Mouse (Mus musculus) kidney, postnatal 0 days (tissue): ENCODE measurements around the gene Cdrt4. TPM values are rescaled to one million over a fixed set of nuclear protein-coding genes. Genes with fewer than 3 reads are reported as not detected.

Source experiments
- ATAC-seq: fragments of 200-750 bp; cut with Nextera tagmentation; replicated peaks from 2 replicates; pipeline ENCODE4 v1.8.0; 2017; ENCODE audit warnings: low read depth, moderate number of reproducible peaks, moderate TSS enrichment, moderate library complexity; ENCODE audit not compliant: low FRiP score
- DNase-seq: peaks from one replicate; pipeline ENCODE4 v3.0.0-alpha.2; 2016; ENCODE audit warnings: low spot score
- H3K27ac ChIP-seq: fragments of 300-500 bp; sonication (generic); 2 replicates; pipeline ENCODE4 v1.5.1; 2014; ENCODE audit warnings: mild to moderate bottlenecking
- H3K27me3 ChIP-seq: fragments of 300-500 bp; sonication (generic); 2 replicates; pipeline ENCODE4 v1.6.1; 2014; ENCODE audit warnings: low read length, mixed read lengths; ENCODE audit not compliant: insufficient read depth
- H3K36me3 ChIP-seq: fragments of 300-500 bp; sonication (generic); 2 replicates; pipeline ENCODE4 v1.6.1; 2014; ENCODE audit warnings: low read length, mixed read lengths; ENCODE audit not compliant: insufficient read depth
- H3K4me1 ChIP-seq: fragments of 300-500 bp; sonication (generic); replicated peaks from 2 replicates; pipeline ENCODE4 v1.6.1; 2014; ENCODE audit warnings: antibody characterized with exemption, low read length, mixed read lengths; ENCODE audit not compliant: insufficient read depth
- H3K4me2 ChIP-seq: fragments of 300-500 bp; sonication (generic); 2 replicates; pipeline ENCODE4 v1.6.1; 2014; ENCODE audit warnings: mild to moderate bottlenecking, low read length, moderate library complexity, mixed read lengths
- H3K4me3 ChIP-seq: fragments of 300-500 bp; sonication (generic); replicated peaks from 2 replicates; pipeline ENCODE4 v1.5.1; 2014; ENCODE audit warnings: low read depth, low read length
- H3K9ac ChIP-seq: fragments of 300-500 bp; sonication (generic); 2 replicates; pipeline ENCODE4 v1.6.1; 2014; ENCODE audit warnings: low read depth, low read length
- H3K9me3 ChIP-seq: fragments of 300-500 bp; sonication (generic); replicated peaks from 2 replicates; pipeline ENCODE4 v1.6.1; 2016; ENCODE audit warnings: low read length, inconsistent platforms, mixed read lengths
- CTCF ChIP-seq: IDR thresholded peaks from 2 replicates; pipeline ENCODE4 v1.5.1; 2016; ENCODE audit warnings: antibody characterized with exemption, low read depth, mild to moderate bottlenecking, moderate library complexity
- WGBS: fragments of 180-500 bp; shearing (Covaris S2); extraction: QIAGEN DNeasy Blood & Tissue Kit; methylation state at CpG from one replicate; pipeline ENCODE4 v1.1.7; 2014; 5-methylcytosine and 5-hydroxymethylcytosine counted together
- polyA plus RNA-seq: library from polyadenylated mRNA; unstranded; fragments of >200 nt; fragmentation: Nextera tagmentation; extraction: Ambion mirVana; gene quantifications from 2 replicates; pipeline ENCODE4 v1.2.1, GENCODE M21; 2015

Cdrt4 gene
- polyA plus RNA-seq, 1 experiment from 2014 or later = 0.17 TPM

DNA sequence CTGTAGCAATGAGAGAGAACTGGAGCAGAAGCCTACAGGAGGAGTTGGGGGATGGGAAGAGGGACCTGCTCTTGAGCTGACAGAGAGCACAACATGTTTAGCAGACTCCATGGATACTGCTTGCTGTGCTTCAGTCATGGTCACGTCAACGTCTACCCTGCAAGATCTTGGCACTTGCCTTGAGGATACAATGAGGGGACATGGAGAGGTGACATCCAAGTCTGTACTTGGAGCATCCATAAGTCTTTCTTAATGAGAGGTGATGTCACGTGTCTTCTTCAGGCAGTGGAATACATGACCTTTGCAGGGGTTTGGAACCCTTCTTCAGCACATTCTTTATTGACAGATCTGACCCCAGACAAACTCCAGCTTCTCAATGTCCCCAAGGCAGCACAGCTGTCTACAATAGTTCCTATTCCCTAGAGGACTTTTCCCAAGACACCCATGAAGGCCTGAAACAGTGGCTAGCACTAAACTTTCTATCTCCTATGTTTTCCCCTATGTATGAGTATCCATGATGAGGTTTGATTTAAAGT lies 39.2 kb downstream of the Cdrt4 start:
- Histone ChIP-seq H3K9ac (no peak overlapping the region), H3K4me1 (no peaks in the 10 kb centered on the region), H3K4me2 (no peak overlapping the region), H3K36me3 (no peaks in the 10 kb centered on the region), H3K27me3 (no peaks in the 10 kb centered on the region), H3K9me3 (no peaks in the 10 kb centered on the region), H3K27ac (no peak overlapping the region), H3K4me3 (no peak overlapping the region)
- DNase-seq (no peak), ATAC-seq (no peak)
- no peak for TF ChIP-seq CTCF
- WGBS = 88% methylated on average over 3 of the region's 3 CpGs

GRCm38 (mm10) chr11:62990811-62991210 lies 39.8 kb downstream of the Cdrt4 start:
- no peak for TF ChIP-seq CTCF
- Histone ChIP-seq H3K27ac (no peak overlapping the region), H3K4me1 (no peaks in the 10 kb centered on the region), H3K4me2 (no peak overlapping the region), H3K36me3 (no peaks in the 10 kb centered on the region), H3K27me3 (no peaks in the 10 kb centered on the region), H3K9me3 (no peaks in the 10 kb centered on the region), H3K4me3 (no peak overlapping the region), H3K9ac (no peak overlapping the region)
- DNase-seq (no peak), ATAC-seq (no peak)
- 63% methylated on average over 5 of the region's 5 CpGs for WGBS

GRCm38 (mm10) chr11:62992545-62993242 lies 41.7 kb downstream of the Cdrt4 start:
- no peak for DNase-seq
- 88% methylated on average over 13 of the region's 13 CpGs for WGBS
- ATAC-seq = no peak

DNA sequence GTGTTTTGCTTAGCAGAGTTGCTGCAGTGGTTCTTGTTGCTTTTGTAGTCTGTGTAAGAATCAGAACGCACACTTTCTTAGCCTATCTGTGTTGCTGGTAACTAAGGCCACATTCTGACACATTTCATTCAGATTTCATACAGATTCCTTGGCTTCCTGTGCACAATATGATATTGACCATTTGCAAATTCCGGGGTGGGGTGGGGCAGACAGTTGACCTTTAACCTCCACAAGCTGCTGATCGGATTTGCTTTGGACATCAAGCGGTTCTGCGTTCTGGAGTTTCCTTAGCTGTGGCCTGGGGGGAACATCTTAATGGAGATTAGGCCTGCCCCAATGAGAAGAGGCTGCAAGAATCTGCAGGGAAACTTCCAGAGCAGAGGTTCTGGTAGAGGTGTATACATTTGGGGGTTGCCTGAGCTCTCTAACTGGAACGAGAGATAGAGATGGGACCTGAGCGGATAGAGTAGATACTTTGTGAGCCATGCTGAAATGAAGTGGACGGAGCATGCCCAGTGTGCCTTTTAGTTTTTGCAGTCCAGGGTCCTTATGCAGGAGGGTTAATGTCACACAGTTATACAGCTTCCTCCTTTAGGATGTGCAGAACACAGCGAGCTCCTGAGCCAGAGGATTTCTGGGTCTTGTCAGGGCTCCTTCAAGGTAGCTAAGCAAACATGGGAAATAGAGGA lies 44.2 kb downstream of the Cdrt4 start:
- WGBS = 83% methylated on average over 9 of the region's 9 CpGs
- Histone ChIP-seq H3K4me3 (no peak overlapping the region), H3K27ac (no peak overlapping the region), H3K27me3 (no peaks in the 10 kb centered on the region), H3K9me3 (no peaks in the 10 kb centered on the region), H3K4me2 (no peak overlapping the region), H3K36me3 (no peaks in the 10 kb centered on the region), H3K4me1 (peaks cover 9% of the 10 kb centered on the region; the same call in 1 of the 2 replicates), H3K9ac (no peak overlapping the region)
- ATAC-seq = no peak
- no peak for DNase-seq
- no peak for TF ChIP-seq CTCF

More at GRCm38 (mm10) chr11:62992545-62993242, 41.7 kb downstream of the Cdrt4 start:
- TF ChIP-seq CTCF = no peak
- Histone ChIP-seq H3K27ac (no peak overlapping the region), H3K9me3 (no peaks in the 10 kb centered on the region), H3K27me3 (no peaks in the 10 kb centered on the region), H3K36me3 (no peaks in the 10 kb centered on the region), H3K4me1 (peaks cover 7% of the 10 kb centered on the region; the same call in 1 of the 2 replicates), H3K4me3 (no peak overlapping the region), H3K9ac (no peak overlapping the region), H3K4me2 (no peak overlapping the region)

- peak; percentile 36 for DNase-seq
- H3K9me3 ChIP-seq = no peaks in the 10 kb centered on the region
- no peak overlapping the region for H3K27ac ChIP-seq
- 68% methylated on average over 5 of the region's 5 CpGs for WGBS
- H3K9ac ChIP-seq = no peak overlapping the region
- TF ChIP-seq CTCF = no peak
- ATAC-seq = no peak
- no peaks in the 10 kb centered on the region for H3K36me3 ChIP-seq
- H3K4me1 ChIP-seq = peaks cover 9% of the 10 kb centered on the region; the same call in 1 of the 2 replicates
- H3K4me3 ChIP-seq = no peak overlapping the region
- no peaks in the 10 kb centered on the region for H3K27me3 ChIP-seq
- no peak overlapping the region for H3K4me2 ChIP-seq
Measured at GRCm38 (mm10) chr11:62995755-62996521, 44.9 kb downstream of the Cdrt4 start.

DNA sequence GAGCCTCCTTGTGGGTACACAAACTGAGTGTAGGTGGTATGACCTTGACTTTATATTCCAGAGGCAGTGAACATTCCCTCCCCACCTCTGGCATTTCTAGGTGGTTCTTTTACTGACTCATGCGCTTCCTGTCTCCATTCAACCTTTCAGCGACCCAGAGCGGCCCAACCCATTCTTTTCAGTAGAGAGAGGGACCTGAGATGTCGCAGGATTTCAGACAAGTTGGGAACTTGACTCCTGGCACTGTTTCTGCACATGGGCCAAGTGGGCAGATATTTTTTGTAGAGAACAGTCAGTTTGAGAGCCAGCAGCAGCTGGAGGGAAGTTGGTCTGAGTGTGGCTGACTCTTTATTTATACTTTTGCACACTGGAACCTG lies 45.5 kb downstream of the Cdrt4 start:
- H3K27ac ChIP-seq = no peak overlapping the region
- H3K4me3 ChIP-seq = no peak overlapping the region
- no peak for DNase-seq
- no peak for ATAC-seq
- no peaks in the 10 kb centered on the region for H3K27me3 ChIP-seq
- no peaks in the 10 kb centered on the region for H3K9me3 ChIP-seq
- no peak overlapping the region for H3K4me2 ChIP-seq
- no peak overlapping the region for H3K9ac ChIP-seq
- H3K4me1 ChIP-seq = peaks cover 9% of the 10 kb centered on the region; the same call in 1 of the 2 replicates
- WGBS = 56% methylated on average over 4 of the region's 4 CpGs
- H3K36me3 ChIP-seq = no peaks in the 10 kb centered on the region
- no peak for TF ChIP-seq CTCF
